5 mouse cellular contexts compared by ENCODE assay signal in genomic region chr7:125271356-125271755, GRCm38 (mm10).
"Had no signal": no experiment of that assay in that cellular context is flagged by ENCODE, and none has a peak within 500 bp of the region (broad histone marks: within the 10 kb centered on the region; RNA-seq: fewer than 3 reads in every experiment).

No protein-coding gene starts in this region.

- DNase-seq: gastrocnemius, postnatal 14 days; heart, adult 18-20 months; kidney, adult 11 months; kidney, postnatal 4 days; liver, embryonic 13.5 days had no signal
